Mouse (Mus musculus) limb, embryonic 13.5 days (tissue): ENCODE data around the gene Ccdc163. TPM values are rescaled to one million over a fixed set of nuclear protein-coding genes. Genes with fewer than 3 reads are reported as not detected.

ENCODE experiments used
- ATAC-seq: fragments of 200-750 bp; cut with Nextera tagmentation; 2 replicates; pipeline ENCODE4 v1.8.0; 2017; ENCODE audit warnings: low read depth, moderate number of reproducible peaks, moderate TSS enrichment; ENCODE audit not compliant: low FRiP score
- H3K27ac ChIP-seq: fragments of 300-500 bp; sonication (generic); 2 replicates; pipeline ENCODE4 v1.5.1; 2015; ENCODE audit warnings: inconsistent platforms, mild to moderate bottlenecking, moderate library complexity
- H3K27me3 ChIP-seq: fragments of 300-500 bp; sonication (generic); 2 replicates; pipeline ENCODE4 v1.6.1; 2015; ENCODE audit warnings: mild to moderate bottlenecking, inconsistent platforms
- H3K36me3 ChIP-seq: fragments of 300-500 bp; sonication (generic); 2 replicates; pipeline ENCODE4 v1.6.1; 2015; ENCODE audit warnings: inconsistent platforms, mild to moderate bottlenecking, moderate library complexity
- H3K4me1 ChIP-seq: fragments of 300-500 bp; sonication (generic); 2 replicates; pipeline ENCODE4 v1.6.1; 2015; ENCODE audit warnings: inconsistent platforms
- H3K4me2 ChIP-seq: fragments of 300-500 bp; sonication (generic); replicated peaks from 2 replicates; pipeline ENCODE4 v1.6.1; 2015; ENCODE audit warnings: inconsistent platforms, mild to moderate bottlenecking, moderate library complexity
- H3K4me3 ChIP-seq: fragments of 300-500 bp; sonication (generic); 2 replicates; pipeline ENCODE4 v1.5.1; 2015; ENCODE audit warnings: moderate library complexity, mild to moderate bottlenecking, inconsistent platforms
- H3K9ac ChIP-seq: fragments of 300-500 bp; sonication (generic); 2 replicates; pipeline ENCODE4 v1.6.1; 2015; ENCODE audit warnings: mild to moderate bottlenecking, inconsistent platforms
- H3K9me3 ChIP-seq: fragments of 300-500 bp; sonication (generic); 2 replicates; pipeline ENCODE4 v1.6.1; 2016; ENCODE audit warnings: inconsistent platforms
- WGBS: fragments of 180-500 bp; shearing (Covaris S2); methylation state at CpG from one replicate; pipeline ENCODE4 v1.1.7; 2015; 5-methylcytosine and 5-hydroxymethylcytosine counted together
- polyA plus RNA-seq: library from polyadenylated mRNA; unstranded; fragments of >200 nt; fragmentation: Nextera tagmentation; extraction: Ambion mirVana; gene quantifications from 2 replicates; pipeline ENCODE4 v1.2.1, GENCODE M21; 2015

Ccdc163 gene
- polyA plus RNA-seq, 1 experiment from 2014 or later = 27.5 TPM

DNA sequence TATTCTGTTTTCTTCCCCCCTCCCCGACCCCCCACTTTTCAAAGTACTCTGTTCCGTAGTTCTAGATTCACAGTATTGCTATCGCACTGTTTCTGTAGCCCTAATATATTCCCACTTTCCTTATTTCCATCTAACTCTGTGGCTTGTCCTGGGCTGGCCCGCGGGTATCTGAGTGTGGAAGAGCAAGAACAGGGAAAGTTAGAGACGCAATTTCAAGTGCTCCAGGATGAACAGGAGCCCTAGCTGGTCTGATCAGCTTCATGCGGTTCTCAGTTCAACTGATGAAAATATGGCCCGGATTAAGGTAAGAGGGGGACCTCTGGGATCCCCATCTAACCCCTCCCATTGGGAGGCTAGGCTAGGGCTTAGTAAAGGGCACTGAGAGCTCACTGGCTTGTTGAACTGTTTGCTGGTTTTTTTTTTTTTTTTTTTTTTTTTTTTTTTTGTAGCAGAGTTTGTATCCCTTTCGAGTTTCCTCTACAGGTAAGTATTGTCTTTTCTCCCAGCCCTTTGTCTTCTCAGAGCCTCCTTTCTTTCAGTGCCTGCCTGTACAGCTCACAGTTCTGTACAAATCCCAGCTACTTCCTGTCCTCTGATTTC, 582 bp downstream of the Ccdc163 start:
- ATAC-seq = peak; percentile 4; the same call in 1 of the 2 replicates
- peak overlapping the region; percentile 89 for H3K4me2 ChIP-seq
- 6% methylated on average over 9 of the region's 9 CpGs for WGBS

DNA sequence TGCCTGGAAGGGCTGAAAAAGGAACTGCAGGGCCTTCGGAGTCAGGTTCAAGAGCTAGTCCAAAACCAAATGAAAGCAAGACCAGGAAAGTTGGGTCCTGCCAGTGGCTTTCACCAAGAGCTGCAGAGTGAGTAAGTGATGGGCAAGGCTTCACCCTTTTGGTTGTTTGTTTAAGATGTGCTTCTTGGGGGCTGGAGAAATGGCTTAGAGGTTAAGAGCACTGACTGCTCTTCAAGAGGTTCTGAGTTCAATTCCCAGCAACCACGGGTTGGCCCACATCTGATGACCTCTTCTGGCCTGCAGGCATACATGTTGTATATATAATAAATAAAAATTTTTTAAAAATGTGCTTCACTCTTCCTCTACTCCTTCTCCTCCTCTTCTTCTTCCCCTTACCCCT, 1.8 kb downstream of the Ccdc163 start:
- 91% methylated on average over 2 of the region's 2 CpGs for WGBS
- Histone ChIP-seq H3K9ac (no peak overlapping the region), H3K27ac (no peak overlapping the region), H3K4me3 (no peak overlapping the region), H3K4me1 (peaks cover 13% of the 10 kb centered on the region), H3K4me2 (0 out of 2 replicates have a peak overlapping the region, but pooled peaks have one; percentile 11), H3K27me3 (no peaks in the 10 kb centered on the region), H3K9me3 (no peaks in the 10 kb centered on the region), H3K36me3 (peaks cover 5% of the 10 kb centered on the region)
- no peak for ATAC-seq

More for the DNA sequence above, 582 bp downstream of the Ccdc163 start:
- no peak overlapping the region for H3K27ac ChIP-seq
- H3K36me3 ChIP-seq = peaks cover 4% of the 10 kb centered on the region; the same call in 1 of the 2 replicates
- no peaks in the 10 kb centered on the region for H3K9me3 ChIP-seq
- peaks cover 13% of the 10 kb centered on the region for H3K4me1 ChIP-seq
- H3K4me3 ChIP-seq = peak overlapping the region; percentile 63
- peak overlapping the region; percentile 69 for H3K9ac ChIP-seq
- no peaks in the 10 kb centered on the region for H3K27me3 ChIP-seq

DNA sequence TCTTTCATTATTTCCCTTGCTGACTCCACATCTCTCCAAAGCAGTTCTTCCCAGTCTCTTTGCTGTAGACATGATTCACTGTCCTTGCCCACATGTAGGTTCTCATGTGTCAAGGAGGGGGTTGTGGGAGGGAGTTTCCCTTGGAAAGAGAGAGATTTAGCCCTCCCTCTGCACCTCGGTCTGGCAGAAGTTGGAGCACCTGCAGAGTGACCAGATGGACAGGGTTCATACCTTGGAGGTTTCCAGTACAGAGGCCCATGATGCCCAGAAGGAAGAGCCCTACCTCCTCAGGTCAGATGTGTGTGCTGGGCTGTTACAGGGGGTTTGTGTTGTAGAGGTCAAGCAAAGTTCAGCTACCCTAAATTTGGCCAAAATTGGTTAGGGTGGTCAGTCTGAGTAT, 4.2 kb downstream of the Ccdc163 start:
- Histone ChIP-seq H3K27ac (no peak overlapping the region), H3K36me3 (peaks cover 10% of the 10 kb centered on the region), H3K4me3 (no peak overlapping the region), H3K4me1 (peaks cover 11% of the 10 kb centered on the region), H3K27me3 (no peaks in the 10 kb centered on the region), H3K4me2 (no peak overlapping the region), H3K9me3 (no peaks in the 10 kb centered on the region), H3K9ac (no peak overlapping the region)
- ATAC-seq = no peak
- WGBS = 73% methylated on average over 1 of the region's 1 CpGs

- H3K27ac ChIP-seq = no peak overlapping the region
- peaks cover 16% of the 10 kb centered on the region for H3K4me1 ChIP-seq
- no peak for ATAC-seq
- H3K9ac ChIP-seq = no peak overlapping the region
- no peak overlapping the region for H3K4me2 ChIP-seq
- H3K36me3 ChIP-seq = peaks cover 10% of the 10 kb centered on the region
- H3K4me3 ChIP-seq = no peak overlapping the region
- WGBS = 20% methylated on average over 3 of the region's 3 CpGs
- no peaks in the 10 kb centered on the region for H3K27me3 ChIP-seq
- H3K9me3 ChIP-seq = no peaks in the 10 kb centered on the region
These were observed 11.1 kb downstream of the Ccdc163 start for GRCm38 (mm10) chr4:116719396-116719795.

DNA sequence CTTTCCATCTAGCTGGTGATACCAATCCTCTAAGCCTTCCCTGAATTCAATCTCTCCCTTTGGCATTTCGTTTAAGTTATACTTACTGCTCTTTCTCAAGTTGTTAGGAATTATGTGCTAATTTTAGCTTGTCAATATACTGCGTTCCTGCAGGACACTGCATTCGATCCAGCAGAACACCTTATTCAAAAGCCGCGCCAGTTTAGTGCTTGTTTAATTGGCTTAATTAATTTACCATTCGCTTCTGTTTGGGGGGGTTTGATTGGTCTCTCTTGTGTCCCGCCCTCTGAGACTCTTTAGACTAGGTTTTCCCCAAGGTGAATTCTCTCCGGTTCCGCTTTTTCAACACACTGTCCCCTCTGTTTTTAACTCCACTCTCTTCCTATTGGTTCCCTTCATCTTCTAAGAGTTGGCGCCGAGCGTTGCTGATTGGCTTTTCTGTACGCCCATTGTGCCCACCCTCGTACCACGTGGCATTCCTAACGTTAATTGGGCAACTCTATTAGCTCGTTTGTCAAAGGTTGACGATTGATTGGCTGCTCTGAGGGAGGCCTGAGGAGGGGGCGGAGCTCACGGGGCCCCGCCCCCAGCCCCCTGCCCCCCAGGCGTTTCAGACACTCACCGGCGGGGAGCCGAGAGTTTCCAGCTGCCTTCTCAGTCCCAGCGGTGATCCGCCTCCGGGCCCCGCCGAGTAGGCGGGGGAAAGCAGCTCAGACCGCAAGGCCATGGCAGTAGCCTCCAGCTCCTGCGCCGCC, 12.2 kb downstream of the Ccdc163 start, which contains the start of gene Tesk2:
Gene Tesk2, plus strand, starts transcription at position 606 of the 755 bp plus-strand sequence.
- peak; percentile 95 for ATAC-seq
- Histone ChIP-seq H3K4me3 (peak within 1 kb of the TSS; percentile 63), H3K9ac (peak within 1 kb of the TSS; percentile 80), H3K27me3 (no peaks in the 10 kb centered on the region), H3K4me2 (peak within 1 kb of the TSS; percentile 81), H3K9me3 (no peaks in the 10 kb centered on the region), H3K4me1 (peaks cover 16% of the 10 kb centered on the region), H3K27ac (peak within 1 kb of the TSS; percentile 72), H3K36me3 (peaks cover 5% of the 10 kb centered on the region; the same call in 1 of the 2 replicates)
- WGBS = under 1% methylated on average over 34 of the region's 34 CpGs

DNA sequence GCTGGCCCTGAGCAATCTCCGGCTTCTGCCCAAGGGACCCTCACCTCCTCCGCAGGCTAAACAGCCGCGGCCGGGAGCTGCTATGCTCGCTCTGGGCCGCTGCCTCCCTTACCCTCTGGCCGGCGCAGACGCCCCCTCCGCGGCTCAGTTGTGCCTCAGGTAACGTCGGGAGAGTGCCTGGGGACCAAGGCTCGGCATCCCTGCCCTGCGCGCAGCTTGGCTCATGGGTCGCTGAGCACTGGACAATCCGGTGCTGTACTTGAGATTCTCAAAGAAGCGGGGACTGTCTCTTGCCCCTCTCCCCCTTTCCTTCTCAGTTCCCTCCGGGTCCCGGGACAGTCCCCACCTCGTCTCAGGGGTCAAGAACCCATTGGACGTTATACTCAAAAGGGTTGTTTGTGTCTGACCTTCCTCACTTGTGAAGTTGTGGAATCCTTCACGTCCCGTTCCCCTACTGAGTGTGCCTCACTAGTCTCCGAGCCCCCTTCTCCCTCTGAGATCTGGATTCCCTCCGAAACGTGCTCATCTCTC, 12.9 kb downstream of the Ccdc163 start:
- H3K27me3 ChIP-seq = no peaks in the 10 kb centered on the region
- peak overlapping the region; percentile 80 for H3K9ac ChIP-seq
- peak overlapping the region; percentile 81 for H3K4me2 ChIP-seq
- no peaks in the 10 kb centered on the region for H3K9me3 ChIP-seq
- peak overlapping the region; percentile 72 for H3K27ac ChIP-seq
- peaks cover 16% of the 10 kb centered on the region for H3K4me1 ChIP-seq
- ATAC-seq = no peak
- WGBS = under 1% methylated on average over 26 of the region's 29 CpGs
- peak overlapping the region; percentile 63 for H3K4me3 ChIP-seq
- no peaks in the 10 kb centered on the region for H3K36me3 ChIP-seq

DNA sequence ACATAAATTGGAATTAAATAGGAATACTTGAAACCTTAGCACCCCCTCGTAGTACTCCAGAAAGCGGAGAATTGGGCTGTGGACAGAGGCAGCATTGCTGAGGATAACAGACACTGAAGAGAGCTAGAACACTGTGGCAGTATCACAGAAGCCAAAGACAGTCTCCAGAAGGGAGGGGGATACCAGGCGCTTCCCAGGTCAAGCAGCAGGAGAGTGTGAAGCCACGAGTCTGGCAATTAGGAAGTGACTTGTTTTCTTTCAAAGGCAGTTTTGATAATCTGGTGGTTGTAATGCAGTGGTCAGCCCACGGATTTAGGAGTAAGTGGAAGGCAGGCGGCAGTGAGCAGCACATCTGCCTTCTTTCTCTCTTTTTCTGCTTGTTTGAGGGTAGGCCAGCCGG, 13.9 kb downstream of the Ccdc163 start:
- H3K4me3 ChIP-seq = peak overlapping the region; percentile 63; the same call in 1 of the 2 replicates
- no peak for ATAC-seq
- no peaks in the 10 kb centered on the region for H3K27me3 ChIP-seq
- H3K4me1 ChIP-seq = peaks cover 16% of the 10 kb centered on the region
- no peaks in the 10 kb centered on the region for H3K36me3 ChIP-seq
- peak overlapping the region; percentile 81 for H3K4me2 ChIP-seq
- H3K9ac ChIP-seq = no peak overlapping the region
- 38% methylated on average over 7 of the region's 7 CpGs for WGBS
- no peak overlapping the region for H3K27ac ChIP-seq
- no peaks in the 10 kb centered on the region for H3K9me3 ChIP-seq

- H3K4me3 ChIP-seq = no peak overlapping the region
- no peak overlapping the region for H3K27ac ChIP-seq
- H3K9ac ChIP-seq = no peak overlapping the region
- H3K4me2 ChIP-seq = no peak overlapping the region
- H3K27me3 ChIP-seq = no peaks in the 10 kb centered on the region
- ATAC-seq = no peak
- H3K4me1 ChIP-seq = peaks cover 11% of the 10 kb centered on the region
- WGBS = 83% methylated on average over 5 of the region's 5 CpGs
- H3K36me3 ChIP-seq = no peaks in the 10 kb centered on the region
- H3K9me3 ChIP-seq = no peaks in the 10 kb centered on the region
These were observed 17.1 kb downstream of the Ccdc163 start for GRCm38 (mm10) chr4:116725444-116725843.

GRCm38 (mm10) chr4:116727401-116727800, 19.1 kb downstream of the Ccdc163 start:
- Histone ChIP-seq H3K9ac (no peak overlapping the region), H3K4me3 (no peak overlapping the region), H3K9me3 (no peaks in the 10 kb centered on the region), H3K27ac (no peak overlapping the region), H3K4me2 (no peak overlapping the region), H3K36me3 (no peaks in the 10 kb centered on the region), H3K4me1 (peaks cover 2% of the 10 kb centered on the region), H3K27me3 (no peaks in the 10 kb centered on the region)
- WGBS = 79% methylated on average over 3 of the region's 3 CpGs
- no peak for ATAC-seq

- Histone ChIP-seq H3K4me3 (no peak overlapping the region), H3K9ac (no peak overlapping the region), H3K36me3 (no peaks in the 10 kb centered on the region), H3K27ac (no peak overlapping the region), H3K9me3 (no peaks in the 10 kb centered on the region), H3K27me3 (no peaks in the 10 kb centered on the region), H3K4me2 (no peak overlapping the region), H3K4me1 (no peaks in the 10 kb centered on the region)
- 94% methylated on average over 3 of the region's 3 CpGs for WGBS
- no peak for ATAC-seq
These were observed 21.2 kb downstream of the Ccdc163 start for GRCm38 (mm10) chr4:116729532-116729931.

- Histone ChIP-seq H3K27ac (no peak overlapping the region), H3K9me3 (no peaks in the 10 kb centered on the region), H3K27me3 (no peaks in the 10 kb centered on the region), H3K4me3 (no peak overlapping the region), H3K4me1 (no peaks in the 10 kb centered on the region), H3K36me3 (no peaks in the 10 kb centered on the region), H3K4me2 (no peak overlapping the region), H3K9ac (no peak overlapping the region)
- WGBS = 86% methylated on average over 9 of the region's 9 CpGs
- ATAC-seq = no peak
These were observed 22.8 kb downstream of the Ccdc163 start for GRCm38 (mm10) chr4:116731077-116731476.

GRCm38 (mm10) chr4:116732355-116732754, 24.0 kb downstream of the Ccdc163 start:
- Histone ChIP-seq H3K27ac (no peak overlapping the region), H3K27me3 (no peaks in the 10 kb centered on the region), H3K36me3 (no peaks in the 10 kb centered on the region), H3K4me1 (no peaks in the 10 kb centered on the region), H3K9ac (no peak overlapping the region), H3K4me3 (no peak overlapping the region), H3K9me3 (no peaks in the 10 kb centered on the region), H3K4me2 (no peak overlapping the region)
- no peak for ATAC-seq
- 80% methylated on average over 5 of the region's 5 CpGs for WGBS
